Mouse (Mus musculus) heart, adult 11 months (tissue): ENCODE measurements around the gene Gm44596.
A peak's percentile ranks its signal among the peaks of the same experiment; 100 is the strongest.

Source experiments
- DNase-seq: peaks from one replicate; pipeline ENCODE4 v3.0.0; 2022

Gm44596 gene

GRCm38 (mm10) chr6:128375192-128375591, at the start of gene Gm44596, which contains the start of gene Tex52:
Gm44596 (plus strand) TSS chr6:128375503.
Tex52 (plus strand) TSS chr6:128375456.
- DNase-seq: peak; percentile 97

- DNase-seq: peak; percentile 94
Observed at GRCm38 (mm10) chr6:128334397-128335124, 40.7 kb upstream of the Gm44596 start.

GRCm38 (mm10) chr6:128337467-128337866, 37.8 kb upstream of the Gm44596 start:
- no peak for DNase-seq

GRCm38 (mm10) chr6:128338876-128339275, 36.4 kb upstream of the Gm44596 start:
- DNase-seq: no peak

- DNase-seq: no peak
Observed at GRCm38 (mm10) chr6:128341956-128342723, 33.2 kb upstream of the Gm44596 start.

- DNase-seq: no peak
Observed at GRCm38 (mm10) chr6:128345623-128346022, 29.7 kb upstream of the Gm44596 start.

- no peak for DNase-seq
Observed at GRCm38 (mm10) chr6:128346782-128347181, 28.5 kb upstream of the Gm44596 start.

GRCm38 (mm10) chr6:128349711-128350110, 25.6 kb upstream of the Gm44596 start:
- no peak for DNase-seq

GRCm38 (mm10) chr6:128354140-128354539, 21.2 kb upstream of the Gm44596 start:
- no peak for DNase-seq

- DNase-seq: peak; percentile 94
Observed at GRCm38 (mm10) chr6:128355201-128355681, 20.1 kb upstream of the Gm44596 start.

GRCm38 (mm10) chr6:128355726-128356416, 19.4 kb upstream of the Gm44596 start, which contains the start of gene Tulp3:
Tulp3 (minus strand) TSS chr6:128355851.
- DNase-seq: peak; percentile 100

- DNase-seq: peak; percentile 91
Observed at GRCm38 (mm10) chr6:128358999-128359398, 16.3 kb upstream of the Gm44596 start.

- DNase-seq: no peak
Observed at GRCm38 (mm10) chr6:128361901-128362300, 13.4 kb upstream of the Gm44596 start.

- peak; percentile 99 for DNase-seq
Observed at GRCm38 (mm10) chr6:128362381-128363006, 12.8 kb upstream of the Gm44596 start, which contains the start of the genes Rhno1 and Foxm1. Rhno1 (minus strand) TSS chr6:128362911. Foxm1 (plus strand) TSS chr6:128362967.

GRCm38 (mm10) chr6:128363007-128363825, 12.1 kb upstream of the Gm44596 start:
- DNase-seq: no peak

- no peak for DNase-seq
Observed at GRCm38 (mm10) chr6:128364721-128365120, 10.6 kb upstream of the Gm44596 start.

- no peak for DNase-seq
Observed at GRCm38 (mm10) chr6:128366466-128366865, 8.8 kb upstream of the Gm44596 start.

GRCm38 (mm10) chr6:128370040-128370439, 5.3 kb upstream of the Gm44596 start:
- no peak for DNase-seq

GRCm38 (mm10) chr6:128376371-128377085, 1.2 kb downstream of the Gm44596 start:
- DNase-seq: no peak

GRCm38 (mm10) chr6:128379636-128380035, 4.3 kb downstream of the Gm44596 start:
- DNase-seq: no peak
